18 mouse cellular contexts compared by ENCODE assay signal in genomic region chr4:140203696-140204272, GRCm38 (mm10). TPM values are rescaled to one million over a fixed set of nuclear protein-coding genes. Genes with fewer than 3 reads are reported as not detected.
DNase-seq lines count a peak whose midpoint lies in the region; ATAC-seq and TF ChIP-seq lines count a peak whose summit lies in the region.
"Had no signal": no experiment of that assay in that cellular context is flagged by ENCODE, and none has a peak within 500 bp of the region (broad histone marks: within the 10 kb centered on the region; RNA-seq: fewer than 3 reads in every experiment).

No protein-coding gene starts in this region.

- no peaks in the 10 kb centered on the region for H3K36me3 ChIP-seq in intestine, embryonic 16.5 days (ENCODE audit: control insufficient read depth, insufficient read depth, low read length)
- no peaks in the 10 kb centered on the region for H3K36me3 ChIP-seq in intestine, postnatal 0 days (ENCODE audit: control insufficient read depth, insufficient read depth)
- H3K36me3 ChIP-seq in neural tube, embryonic 14.5 days (ENCODE audit: control insufficient read depth, insufficient read depth, low read length) = no peaks in the 10 kb centered on the region
- no peaks in the 10 kb centered on the region for H3K36me3 ChIP-seq in kidney, embryonic 15.5 days
- H3K36me3 ChIP-seq: embryonic facial prominence, embryonic 15.5 days; G1E; heart, embryonic 15.5 days; hindbrain, embryonic 15.5 days; limb, embryonic 13.5 days; liver, embryonic 15.5 days had no signal

- H3K4me3 ChIP-seq in intestine, embryonic 16.5 days (ENCODE audit: low read length) = no peak overlapping the region
- H3K4me3 ChIP-seq in intestine, postnatal 0 days (ENCODE audit: low read depth, low read length) = no peak overlapping the region
- no peak overlapping the region for H3K4me3 ChIP-seq in neural tube, embryonic 14.5 days (ENCODE audit: low read depth, low read length)
- H3K4me3 ChIP-seq in kidney, embryonic 15.5 days (replicated peaks) = no peak overlapping the region
- H3K4me3 ChIP-seq: embryonic facial prominence, embryonic 15.5 days; forebrain, embryonic 13.5 days; heart, embryonic 15.5 days; hindbrain, embryonic 15.5 days; limb, embryonic 13.5 days; liver, embryonic 15.5 days; myocyte had no signal

- no peaks in the 10 kb centered on the region for H3K4me1 ChIP-seq in intestine, embryonic 16.5 days (ENCODE audit: control insufficient read depth, insufficient read depth, low read length)
- no peaks in the 10 kb centered on the region for H3K4me1 ChIP-seq in intestine, postnatal 0 days (replicated peaks; ENCODE audit: control insufficient read depth, insufficient read depth, low read length)
- H3K4me1 ChIP-seq in neural tube, embryonic 14.5 days (ENCODE audit: control insufficient read depth, insufficient read depth, low read length) = peaks cover 6% of the 10 kb centered on the region; the same call in 1 of the 2 replicates
- peaks cover 29% of the 10 kb centered on the region for H3K4me1 ChIP-seq in kidney, embryonic 15.5 days
- H3K4me1 ChIP-seq: embryonic facial prominence, embryonic 15.5 days; limb, embryonic 13.5 days; liver, embryonic 15.5 days had no signal

- no peaks in the 10 kb centered on the region for H3K27me3 ChIP-seq in intestine, embryonic 16.5 days (replicated peaks; ENCODE audit: control insufficient read depth, insufficient read depth, low read length)
- no peaks in the 10 kb centered on the region for H3K27me3 ChIP-seq in intestine, postnatal 0 days (replicated peaks; ENCODE audit: control insufficient read depth, insufficient read depth, low read length)
- no peaks in the 10 kb centered on the region for H3K27me3 ChIP-seq in neural tube, embryonic 14.5 days (ENCODE audit: control insufficient read depth, insufficient read depth, low read length)
- peaks cover 46% of the 10 kb centered on the region for H3K27me3 ChIP-seq in kidney, embryonic 15.5 days
- H3K27me3 ChIP-seq: embryonic facial prominence, embryonic 15.5 days; forebrain, embryonic 13.5 days; hindbrain, embryonic 15.5 days; limb, embryonic 13.5 days; liver, embryonic 15.5 days had no signal

- no peak overlapping the region for H3K9ac ChIP-seq in intestine, embryonic 16.5 days (ENCODE audit: low read depth, low read length)
- no peak overlapping the region for H3K9ac ChIP-seq in intestine, postnatal 0 days (ENCODE audit: low read depth, low read length)
- no peak overlapping the region for H3K9ac ChIP-seq in neural tube, embryonic 14.5 days (replicated peaks; ENCODE audit: low read depth, low read length)
- H3K9ac ChIP-seq in kidney, embryonic 15.5 days = no peak overlapping the region
- H3K9ac ChIP-seq: embryonic facial prominence, embryonic 15.5 days; forebrain, embryonic 13.5 days; heart, embryonic 15.5 days; hindbrain, embryonic 15.5 days; limb, embryonic 13.5 days; liver, embryonic 15.5 days had no signal

- WGBS in intestine, embryonic 16.5 days = 60% methylated on average over 12 of the region's 12 CpGs
- WGBS in intestine, postnatal 0 days = 54% methylated on average over 12 of the region's 12 CpGs
- WGBS in neural tube, embryonic 14.5 days = 71% methylated on average over 12 of the region's 12 CpGs
- WGBS in kidney, embryonic 15.5 days = 50% methylated on average over 12 of the region's 12 CpGs

- ATAC-seq in intestine, embryonic 16.5 days = 0 out of 2 replicates have a peak, but pooled peaks have one; percentile 26
- no peak for ATAC-seq in intestine, postnatal 0 days
- ATAC-seq in neural tube, embryonic 14.5 days (ENCODE audit: low read depth) = no peak
- ATAC-seq in kidney, embryonic 15.5 days (replicated peaks; ENCODE audit: low FRiP score) = peak; percentile 62
- ATAC-seq: forebrain, embryonic 13.5 days had no signal

- no peak for DNase-seq in neural tube, embryonic 10.5 days (ENCODE audit: extremely low spot score, low spot score)
- no peak for DNase-seq in gastrocnemius, postnatal 14 days
- no peak for DNase-seq in spleen, postnatal 10 days (ENCODE audit: low spot score in 2 of 2)
- DNase-seq: cerebellum, adult 18-20 months; heart, adult 11 months had no signal

- no peaks in the 10 kb centered on the region for H3K9me3 ChIP-seq in intestine, embryonic 16.5 days (ENCODE audit: control insufficient read depth, low read length)
- H3K9me3 ChIP-seq in intestine, postnatal 0 days (ENCODE audit: control insufficient read depth) = no peaks in the 10 kb centered on the region
- no peaks in the 10 kb centered on the region for H3K9me3 ChIP-seq in neural tube, embryonic 14.5 days (ENCODE audit: control insufficient read depth, low read length)
- H3K9me3 ChIP-seq in kidney, embryonic 15.5 days (replicated peaks) = no peaks in the 10 kb centered on the region; the same call in 1 of the 2 replicates
- H3K9me3 ChIP-seq: embryonic facial prominence, embryonic 15.5 days; forebrain, embryonic 13.5 days; heart, embryonic 15.5 days; hindbrain, embryonic 15.5 days; limb, embryonic 13.5 days; liver, embryonic 15.5 days had no signal

- no peak for TF ChIP-seq CTCF in intestine, postnatal 0 days (IDR thresholded peaks at IDR 0.05; ENCODE audit: low read depth)

- no peak overlapping the region for H3K4me2 ChIP-seq in intestine, embryonic 16.5 days (ENCODE audit: low read depth, low read length)
- H3K4me2 ChIP-seq in intestine, postnatal 0 days (replicated peaks; ENCODE audit: low read depth) = no peak overlapping the region
- no peak overlapping the region for H3K4me2 ChIP-seq in neural tube, embryonic 14.5 days (ENCODE audit: low read depth, low read length)
- no peak overlapping the region for H3K4me2 ChIP-seq in kidney, embryonic 15.5 days
- H3K4me2 ChIP-seq: embryonic facial prominence, embryonic 15.5 days; forebrain, embryonic 13.5 days; heart, embryonic 15.5 days; hindbrain, embryonic 15.5 days; limb, embryonic 13.5 days; liver, embryonic 15.5 days had no signal

- intact Hi-C loops in gastrocnemius, postnatal 14 days (cut with DNase I; ENCODE audit: low total_unique reads) = no loop called here

- H3K27ac ChIP-seq in intestine, embryonic 16.5 days (ENCODE audit: low read length) = no peak overlapping the region
- H3K27ac ChIP-seq in intestine, postnatal 0 days (ENCODE audit: low read depth, low read length) = no peak overlapping the region
- 0 out of 2 replicates have a peak overlapping the region, but pooled peaks have one; percentile 29 for H3K27ac ChIP-seq in neural tube, embryonic 14.5 days (ENCODE audit: low read depth, low read length)
- H3K27ac ChIP-seq in kidney, embryonic 15.5 days = no peak overlapping the region
- H3K27ac ChIP-seq: embryonic facial prominence, embryonic 15.5 days; forebrain, embryonic 13.5 days; heart, embryonic 15.5 days; hindbrain, embryonic 15.5 days; limb, embryonic 13.5 days; liver, embryonic 15.5 days had no signal

RNA-seq across cellular contexts. Expression of gene Igsf21, which starts 42.8 kb away (rescaled TPM):
- polyA plus RNA-seq in intestine, embryonic 16.5 days (2015; fragmentation: Nextera tagmentation; extraction: Ambion mirVana) = 1.2 and 1.5 TPM in 2 replicates
- 0.89 and 0.93 TPM in 2 replicates for polyA plus RNA-seq in intestine, postnatal 0 days (2015; fragmentation: Nextera tagmentation; extraction: Ambion mirVana)
- polyA plus RNA-seq in neural tube, embryonic 14.5 days (2014; fragmentation: Nextera tagmentation; extraction: Ambion mirVana) = 77.0 and 95.1 TPM in 2 replicates
- polyA plus RNA-seq in kidney, embryonic 15.5 days (2015; fragmentation: Nextera tagmentation; extraction: Ambion mirVana) = 1.2 and 1.4 TPM in 2 replicates
- total RNA-seq in gastrocnemius, postnatal 14 days (2021) = under 1 TPM; 0.14 to 0.16 TPM
- total RNA-seq: G1E; megakaryocyte, adult 5-6 weeks had no signal
- polyA plus RNA-seq: G1E, myocyte had no signal

Comparison
In these comparisons a context has a peak if more than half of its experiments do, and no peak if none do; other contexts are left out.
1. ATAC-seq: peak in intestine, embryonic 16.5 days (single experiment) and kidney, embryonic 15.5 days (single experiment); none in intestine, postnatal 0 days (single experiment) and neural tube, embryonic 14.5 days (single experiment).
2. RNA of gene Igsf21, which starts 42.8 kb away (polyA plus RNA-seq): 77.0 to 95.1 TPM in neural tube, embryonic 14.5 days; 1.2 to 1.5 TPM in intestine, embryonic 16.5 days, 1.2 to 1.4 TPM in kidney, embryonic 15.5 days and 0.89 to 0.93 TPM in intestine, postnatal 0 days; every median in the first group is over 10 times any median in the second.